8 mouse cellular contexts compared by ENCODE assay signal in the genomic region with DNA sequence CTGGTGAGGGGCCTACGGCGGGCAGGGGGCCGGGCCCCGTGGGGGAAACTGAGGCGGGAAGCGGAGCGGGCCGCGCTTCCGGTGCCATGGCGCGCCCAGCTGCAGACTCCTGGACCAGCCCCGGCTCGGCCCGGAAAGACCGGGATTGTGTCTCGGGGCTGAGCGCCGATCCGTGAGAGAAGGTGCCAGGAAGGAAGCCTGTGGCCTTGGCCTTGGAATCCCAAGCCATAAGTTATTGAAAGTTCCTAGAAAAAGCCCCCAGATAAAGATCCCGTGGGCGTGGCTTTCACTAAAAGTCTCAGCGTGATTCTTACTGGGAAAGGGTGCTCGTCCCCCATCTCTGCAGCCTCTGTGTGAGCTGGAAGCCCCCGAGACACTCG. TPM values are rescaled to one million over a fixed set of nuclear protein-coding genes. Genes with fewer than 3 reads are reported as not detected.
DNase-seq lines count a peak whose midpoint lies in the region; ATAC-seq and TF ChIP-seq lines count a peak whose summit lies in the region.

No protein-coding gene starts in this region.

- WGBS in heart, embryonic 11.5 days (ENCODE audit: insufficient replicate concordance): under 1% methylated on average over 26 of the region's 26 CpGs
- under 1% methylated on average over 26 of the region's 26 CpGs for WGBS in forebrain, postnatal 0 days

- H3K9me3 ChIP-seq in heart, embryonic 11.5 days (replicated peaks; ENCODE audit: control insufficient read depth, low read length): no peaks in the 10 kb centered on the region
- H3K9me3 ChIP-seq in ES-E14 (ENCODE audit: control insufficient read depth, insufficient read depth, low read depth, low read length): no peaks in the 10 kb centered on the region
- H3K9me3 ChIP-seq in forebrain, postnatal 0 days (ENCODE audit: low read length): no peaks in the 10 kb centered on the region

- peak overlapping the region; percentile 85 for H3K27ac ChIP-seq in heart, embryonic 11.5 days (ENCODE audit: low read depth, low read length)
- H3K27ac ChIP-seq in ES-E14 (ENCODE audit: insufficient read depth, low read depth, low read length, poor library complexity, severe bottlenecking): peak overlapping the region; percentile 58; the same call in 1 of the 2 replicates
- peak overlapping the region; percentile 60 for H3K27ac ChIP-seq in forebrain, postnatal 0 days (ENCODE audit: low read depth, low read length)

- no peak for TF ChIP-seq CTCF in forebrain, postnatal 0 days (IDR thresholded peaks at IDR 0.05; ENCODE audit: low read depth)

- ATAC-seq in heart, embryonic 11.5 days (replicated peaks; ENCODE audit: insufficient number of reproducible peaks, low FRiP score, low TSS enrichment): no peak
- ATAC-seq in forebrain, postnatal 0 days: peak; percentile 50
- 0 out of 2 replicates have a peak, but pooled peaks have one; percentile 2 for ATAC-seq in megakaryocyte, adult 5-6 weeks (ENCODE audit: poor library complexity, severe bottlenecking)

- in situ Hi-C loops in ES-E14 (cut with MboI; ENCODE audit: low sequenced_read_pairs in 2 of 2, unreplicated experiment in 2 of 2): loop anchor here in 1 of 2 experiments (25.0 kb wide), 1 partner anchor 402 kb away; no protein-coding TSS in a partner anchor

- peaks cover 43% of the 10 kb centered on the region for H3K4me1 ChIP-seq in heart, embryonic 11.5 days (ENCODE audit: control insufficient read depth, insufficient read depth, low read length)
- H3K4me1 ChIP-seq in ES-E14 (ENCODE audit: control insufficient read depth in 2 of 2, insufficient read depth in 2 of 2, low read length in 2 of 2, poor library complexity in 1 of 2): peaks cover 0 to 28% of the 10 kb centered on the region in 2 experiments; a peak in 1 of 4 replicates
- peaks cover 18% of the 10 kb centered on the region for H3K4me1 ChIP-seq in forebrain, postnatal 0 days (ENCODE audit: insufficient read depth)

- peak overlapping the region; percentile 89 for H3K4me2 ChIP-seq in heart, embryonic 11.5 days
- peak overlapping the region; percentile 75 for H3K4me2 ChIP-seq in forebrain, postnatal 0 days (ENCODE audit: low read depth)

- peak overlapping the region; percentile 96 for H3K4me3 ChIP-seq in heart, embryonic 11.5 days (ENCODE audit: low read depth, low read length)
- peak overlapping the region; percentile 90 to 97 for H3K4me3 ChIP-seq in ES-E14 (ENCODE audit: insufficient read depth in 1 of 2, low read depth in 1 of 2, low read length in 2 of 2, poor library complexity in 1 of 2, severe bottlenecking in 1 of 2)
- H3K4me3 ChIP-seq in forebrain, postnatal 0 days (ENCODE audit: low read depth, low read length): peak overlapping the region; percentile 64

- no peaks in the 10 kb centered on the region for H3K27me3 ChIP-seq in heart, embryonic 11.5 days (ENCODE audit: control insufficient read depth, insufficient read depth, low read length)
- H3K27me3 ChIP-seq in forebrain, postnatal 0 days (ENCODE audit: insufficient read depth, low read length): no peaks in the 10 kb centered on the region

- peaks cover 20% of the 10 kb centered on the region for H3K36me3 ChIP-seq in heart, embryonic 11.5 days (ENCODE audit: control insufficient read depth, insufficient read depth, low read length)
- H3K36me3 ChIP-seq in ES-E14 (ENCODE audit: control insufficient read depth, insufficient read depth, low read length, poor library complexity, severe bottlenecking): peaks cover 20% of the 10 kb centered on the region; the same call in 1 of the 2 replicates
- H3K36me3 ChIP-seq in forebrain, postnatal 0 days (ENCODE audit: insufficient read depth): peaks cover 25% of the 10 kb centered on the region

- H3K9ac ChIP-seq in heart, embryonic 11.5 days (ENCODE audit: low read depth, low read length): peak overlapping the region; percentile 98
- peak overlapping the region; percentile 98 for H3K9ac ChIP-seq in ES-E14 (ENCODE audit: insufficient read depth, low read depth, low read length, poor library complexity, severe bottlenecking)
- peak overlapping the region; percentile 76 for H3K9ac ChIP-seq in forebrain, postnatal 0 days

- DNase-seq in heart, adult 9 months (ENCODE audit: low spot score in 2 of 2): no peak
- DNase-seq in ES-E14 (ENCODE audit: low read depth, low spot score): no peak
- no peak for DNase-seq in forebrain, postnatal 0 days
- no peak for DNase-seq in adipocyte (ENCODE audit: low spot score)
- DNase-seq in layer of hippocampus, postnatal 10 days (ENCODE audit: low spot score in 2 of 2): no peak
- DNase-seq in spleen, postnatal 14 days (ENCODE audit: low spot score in 2 of 2): no peak

TF ChIP-seq in ES-E14, 5 proteins besides CTCF, POLR2A, EP300 and RAD21:
- TF ChIP-seq HCFC1 (IDR thresholded peaks at IDR 0.05; ENCODE audit: borderline replicate concordance, insufficient read depth, low read length) (no peak), ZC3H11A (IDR thresholded peaks at IDR 0.05; ENCODE audit: borderline replicate concordance, low read depth, low read length) (no peak), MAFK (IDR thresholded peaks at IDR 0.05; ENCODE audit: insufficient read depth, low read depth, low read length) (no peak), CHD2 (IDR thresholded peaks at IDR 0.05; ENCODE audit: low read depth, low read length) (no peak), ZNF384 (IDR thresholded peaks at IDR 0.05; ENCODE audit: low read depth, low read length) (no peak)

RNA-seq across cellular contexts. Expression of a gene that starts 0.7 kb away (rescaled TPM):
- polyA plus RNA-seq in heart, embryonic 11.5 days (2014; fragmentation: Nextera tagmentation; extraction: Ambion mirVana): 63.7 and 66.4 TPM in 2 replicates
- total RNA-seq in ES-E14 (2012; rRNA removed): 48.1 and 58.1 TPM in 2 replicates
- total RNA-seq in forebrain, postnatal 0 days (2014; rRNA removed): 91.1 and 91.9 TPM in 2 replicates
- 102 and 105 TPM in 2 replicates for polyA plus RNA-seq in forebrain, postnatal 0 days (2015; fragmentation: Nextera tagmentation; extraction: Ambion mirVana)
- total RNA-seq in megakaryocyte, adult 5-6 weeks (2015): 20.7 and 21.7 TPM in 2 replicates
- 54.8 and 79.3 TPM in 2 replicates for total RNA-seq in megakaryocyte, adult 5-6 weeks (2017)
- 10 to 100 TPM; 43.0 to 44.5 TPM for total RNA-seq in layer of hippocampus, postnatal 10 days (2021)

RNA-seq across cellular contexts. Expression of a gene that starts 28.6 kb away (rescaled TPM):
- polyA plus RNA-seq in heart, embryonic 11.5 days (2014; fragmentation: Nextera tagmentation; extraction: Ambion mirVana): 12.8 and 15.4 TPM in 2 replicates
- total RNA-seq in ES-E14 (2012; rRNA removed): 21.8 and 23.3 TPM in 2 replicates
- 42.3 and 52.0 TPM in 2 replicates for total RNA-seq in forebrain, postnatal 0 days (2014; rRNA removed)
- polyA plus RNA-seq in forebrain, postnatal 0 days (2015; fragmentation: Nextera tagmentation; extraction: Ambion mirVana): 31.1 and 36.6 TPM in 2 replicates
- total RNA-seq in megakaryocyte, adult 5-6 weeks (2015): 6.2 TPM in 2 replicates
- total RNA-seq in megakaryocyte, adult 5-6 weeks (2017): 6.2 and 6.9 TPM in 2 replicates
- 100 to 1,000 TPM in 1 of 2 experiments, 10 to 100 TPM in 1; 96.2 to 102 TPM for total RNA-seq in layer of hippocampus, postnatal 10 days (2021)
